Mouse (Mus musculus): Measurements from ENCODE around the gene Zfhx3. TPM values are rescaled to one million over a fixed set of nuclear protein-coding genes. Genes with fewer than 3 reads are reported as not detected.

The Zfhx3 gene
- total RNA-seq, 2 experiments from 2014 or later: 3.4 to 4.3 TPM

DNA sequence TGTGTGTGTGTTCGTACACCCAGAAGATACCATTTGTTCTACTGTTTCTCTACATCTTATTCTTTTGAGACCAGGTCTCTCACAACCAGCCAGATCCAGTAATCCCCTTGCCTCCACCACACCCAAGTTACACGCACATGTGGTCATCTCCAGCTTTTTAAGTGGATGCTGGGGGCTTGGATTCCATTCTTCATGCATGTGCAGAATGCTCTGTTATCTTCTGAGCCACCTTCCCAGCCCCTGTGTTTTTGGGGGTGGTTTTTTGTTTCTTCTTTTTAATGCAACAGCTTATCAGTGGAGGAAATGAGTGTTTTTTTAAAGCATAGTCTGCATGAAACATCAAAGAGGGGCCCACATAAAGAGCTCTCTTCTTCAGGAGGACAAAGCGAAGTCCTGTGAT is 639.8 kb downstream of the Zfhx3 start:
- DNase-seq (ENCODE audit: extremely low spot score in 1 of 2, low spot score in 1 of 2): no peak

DNA sequence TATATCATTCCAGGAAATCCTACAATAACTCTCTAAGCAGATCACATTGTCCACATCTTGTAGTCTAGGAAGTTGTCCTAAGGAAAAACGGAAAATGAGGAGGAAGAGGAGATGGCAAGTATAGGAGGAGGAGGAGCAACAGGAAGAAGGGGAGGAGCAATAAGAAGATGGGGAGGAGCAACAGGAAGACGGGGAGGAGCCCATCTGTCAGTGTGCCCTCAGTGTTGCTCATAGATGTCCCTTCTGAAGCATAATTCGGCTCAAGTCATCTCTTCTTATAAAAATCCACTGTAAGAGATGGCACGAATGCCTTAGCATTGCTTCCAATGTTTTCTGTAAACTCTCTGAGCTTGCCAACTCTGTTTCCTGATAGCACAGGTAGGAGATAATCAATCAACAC is 640.8 kb downstream of the Zfhx3 start:
- no peak for DNase-seq (ENCODE audit: extremely low spot score in 1 of 2, low spot score in 1 of 2)

DNA sequence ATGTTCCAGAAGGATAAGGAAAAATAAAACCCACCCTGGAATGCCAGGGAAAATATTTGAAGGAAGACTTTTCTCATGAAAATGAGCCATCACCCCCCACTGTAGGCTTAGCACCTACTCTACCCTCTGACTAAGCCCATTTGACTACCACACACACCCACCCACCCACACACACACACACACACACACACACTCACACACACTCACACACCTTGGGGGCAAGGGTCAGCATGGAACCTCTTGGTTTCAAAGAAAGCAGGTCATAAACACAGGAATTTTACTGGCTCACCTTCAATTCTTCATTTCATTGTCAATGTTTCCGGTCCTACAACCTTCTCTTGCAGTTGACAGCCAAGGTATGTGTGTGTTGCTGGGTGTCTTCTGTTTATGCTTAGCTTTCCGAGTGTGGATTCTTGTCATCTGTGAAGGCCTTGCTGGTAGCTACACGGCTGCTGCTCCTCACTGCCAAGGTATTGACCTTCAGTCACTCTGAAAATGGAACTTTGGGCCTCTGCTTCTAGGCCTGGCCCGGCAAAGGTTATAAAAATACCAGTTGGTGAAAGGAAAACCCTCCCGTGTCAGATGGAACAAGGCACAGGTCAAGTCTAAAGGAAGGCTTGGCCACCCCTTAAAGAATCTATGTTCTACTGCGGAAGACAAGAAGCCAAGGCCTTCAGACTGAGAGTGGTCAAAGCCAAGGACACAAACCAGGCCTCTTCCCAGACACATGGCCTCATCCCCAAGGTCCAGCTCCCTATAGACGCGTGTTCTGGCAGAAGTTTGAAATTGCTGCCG is 641.6 kb downstream of the Zfhx3 start:
- DNase-seq (ENCODE audit: extremely low spot score in 1 of 2, low spot score in 1 of 2): no peak

DNA sequence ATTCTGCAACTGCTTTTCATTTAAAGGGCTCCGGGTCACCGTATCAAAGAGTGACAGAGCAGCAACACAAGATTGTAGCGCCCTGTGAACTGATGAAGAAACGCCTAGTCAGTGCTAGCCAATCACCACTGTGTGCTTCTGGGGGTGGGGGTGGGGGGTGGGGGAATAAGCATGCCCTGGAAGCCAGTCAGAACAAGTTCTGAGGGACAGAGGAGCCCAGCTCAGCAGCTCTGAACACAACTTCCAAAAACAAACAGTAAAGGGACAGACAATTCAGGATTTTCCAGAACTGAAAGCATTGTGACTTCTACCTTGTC is 642.2 kb downstream of the Zfhx3 start:
- DNase-seq (ENCODE audit: extremely low spot score in 1 of 2, low spot score in 1 of 2): no peak

DNA sequence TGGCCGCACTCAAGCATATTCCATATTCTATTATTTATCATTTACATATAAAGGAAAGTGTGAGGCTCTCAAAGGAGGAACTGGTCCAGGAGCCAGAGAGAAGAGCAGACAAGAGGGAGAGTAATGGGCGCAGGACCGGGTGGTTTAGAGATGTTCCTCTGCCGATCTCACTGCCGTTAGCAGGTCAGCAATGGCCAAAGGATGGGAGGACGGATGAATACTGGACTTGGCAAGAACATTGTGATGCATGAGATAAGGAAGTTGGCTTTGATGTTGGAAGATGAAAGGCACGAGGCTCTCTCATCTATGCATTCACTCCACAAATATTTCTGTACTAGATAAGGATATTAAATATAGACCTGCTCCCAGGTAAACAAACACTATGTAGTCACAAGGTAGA is 648.6 kb downstream of the Zfhx3 start:
- no peak for DNase-seq (ENCODE audit: extremely low spot score in 1 of 2, low spot score in 1 of 2)

DNA sequence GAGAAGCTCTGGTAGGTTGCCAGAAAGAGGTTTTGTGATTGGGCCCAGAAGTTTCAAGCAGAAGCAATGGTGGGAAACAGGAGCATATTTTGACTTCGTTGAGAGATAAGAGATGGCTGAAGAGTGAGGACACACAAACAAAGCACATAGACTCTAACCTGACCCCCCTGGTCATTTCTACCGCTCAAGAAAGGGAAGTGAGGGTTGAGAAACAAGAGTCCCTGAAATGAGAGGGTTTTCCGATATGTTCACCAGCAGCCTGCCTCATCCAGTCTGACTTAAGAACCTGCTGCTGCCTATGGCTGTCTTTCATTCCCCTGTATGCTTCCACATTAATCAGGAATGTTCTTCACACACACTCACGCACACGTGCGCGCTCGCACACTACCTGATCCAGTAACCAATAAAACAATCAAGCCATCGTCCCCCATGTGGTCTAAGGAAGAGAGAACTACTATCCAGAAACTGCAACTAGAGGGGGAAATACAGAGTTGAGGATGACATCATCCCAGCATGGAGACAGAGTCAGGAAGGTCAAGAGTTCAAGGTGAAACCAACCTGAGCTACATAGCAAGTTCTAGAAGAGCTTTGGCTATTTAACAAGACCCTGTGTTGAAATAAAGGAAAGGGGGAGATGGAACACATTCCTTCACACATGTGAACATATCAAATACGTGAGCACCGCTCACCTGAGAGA is 649.7 kb downstream of the Zfhx3 start:
- no peak for DNase-seq (ENCODE audit: extremely low spot score in 1 of 2, low spot score in 1 of 2)

DNA sequence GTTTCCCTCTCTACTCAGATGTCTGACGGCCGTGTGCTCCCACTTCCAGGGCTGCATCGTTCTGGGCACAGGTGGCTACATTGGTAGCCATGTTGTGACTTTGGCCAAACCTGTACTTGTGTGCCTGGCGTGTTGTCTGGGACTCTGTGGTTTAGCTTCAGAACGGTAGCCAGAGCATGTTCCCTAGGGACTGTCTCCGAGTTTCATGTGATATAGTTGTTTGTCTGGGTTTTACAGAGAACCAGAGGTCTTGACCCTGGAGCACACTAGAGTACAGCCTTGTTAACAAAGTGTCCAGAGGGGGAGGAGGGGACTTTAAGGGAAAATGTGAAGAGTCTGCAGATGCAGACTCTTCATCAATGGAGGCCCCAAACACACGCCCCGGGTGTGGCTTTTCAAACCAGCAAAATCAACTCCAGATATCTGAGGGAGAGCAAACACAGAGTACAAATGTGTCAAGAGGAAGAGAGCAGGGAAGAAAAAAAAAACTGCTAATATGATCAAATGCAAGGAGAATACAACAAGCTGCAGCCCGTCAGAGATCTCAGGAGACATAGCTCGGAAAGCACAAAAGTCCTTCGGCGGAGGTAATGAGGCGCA is 650.6 kb downstream of the Zfhx3 start:
- DNase-seq (ENCODE audit: extremely low spot score in 1 of 2, low spot score in 1 of 2): no peak

DNA sequence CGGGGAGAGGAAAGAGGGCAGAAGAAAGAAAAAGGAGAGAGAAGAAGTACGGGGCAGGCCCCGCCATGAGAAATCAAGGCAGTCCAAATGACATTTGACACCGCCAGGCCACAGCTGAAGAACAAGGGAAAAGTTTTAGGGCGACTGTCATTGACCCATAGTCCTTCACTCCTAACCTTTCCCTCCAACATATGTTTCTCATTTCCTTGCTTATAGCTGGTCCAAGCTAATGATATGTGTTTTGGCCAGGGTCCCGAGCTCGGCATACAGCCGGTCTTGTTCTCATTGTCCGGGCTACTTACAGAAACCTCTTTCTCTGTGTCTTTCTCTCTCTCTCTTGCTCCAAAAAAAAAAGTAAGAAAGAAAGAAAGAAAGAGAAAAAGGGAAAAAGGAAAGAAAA is 651.4 kb downstream of the Zfhx3 start:
- no peak for DNase-seq (ENCODE audit: extremely low spot score in 1 of 2, low spot score in 1 of 2)

DNA sequence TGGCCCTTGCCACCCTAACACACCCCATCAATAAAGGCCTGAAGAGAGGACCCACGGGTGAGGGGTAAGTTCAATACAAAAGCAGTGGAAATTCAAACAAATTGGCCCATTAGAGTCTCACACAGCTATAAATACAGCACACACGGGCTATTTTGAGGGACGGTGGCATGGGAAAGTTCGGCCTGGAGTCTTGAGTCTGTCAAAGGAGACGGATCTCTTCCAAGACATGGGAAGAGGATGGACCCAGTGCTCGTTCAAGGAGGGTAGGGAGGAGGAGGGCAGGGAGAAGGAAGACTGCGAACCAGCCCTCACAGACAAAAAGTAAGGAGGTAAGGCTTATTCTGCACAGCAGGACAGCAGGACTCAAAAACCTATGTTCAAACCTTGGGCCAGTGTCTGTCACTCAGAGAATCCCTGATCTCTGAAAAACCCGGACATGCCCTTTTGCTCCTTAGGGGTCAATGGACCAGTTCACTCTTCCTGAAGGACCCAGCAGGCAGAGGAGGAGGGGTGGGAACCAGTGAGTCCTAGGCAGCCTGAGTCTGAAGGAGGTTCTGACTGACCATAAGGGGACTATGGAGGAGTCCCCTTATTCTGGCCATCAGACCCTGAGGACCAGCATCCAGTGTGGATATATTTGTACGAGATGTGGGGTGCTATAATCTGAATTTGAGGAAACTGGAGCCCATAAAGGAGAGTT is 652.1 kb downstream of the Zfhx3 start:
- DNase-seq (ENCODE audit: extremely low spot score in 1 of 2, low spot score in 1 of 2): no peak

DNA sequence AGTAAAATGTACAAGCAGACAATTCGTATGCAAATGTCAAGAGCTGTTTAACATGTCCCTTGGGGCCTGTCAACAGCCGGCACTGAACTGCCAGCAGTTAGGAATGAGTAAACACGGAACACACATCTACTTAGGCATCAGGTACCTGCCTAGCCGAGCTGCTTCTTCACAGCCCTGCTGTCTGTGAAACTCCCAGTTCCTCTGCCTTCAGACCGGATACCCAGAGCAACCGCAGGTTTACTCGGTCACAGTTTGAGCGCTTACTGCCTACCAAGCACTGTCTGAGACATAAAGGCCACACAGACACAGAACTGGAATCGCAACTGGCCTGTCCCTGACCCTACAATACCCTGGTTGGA is 652.6 kb downstream of the Zfhx3 start:
- no peak for DNase-seq (ENCODE audit: extremely low spot score in 1 of 2, low spot score in 1 of 2)

DNA sequence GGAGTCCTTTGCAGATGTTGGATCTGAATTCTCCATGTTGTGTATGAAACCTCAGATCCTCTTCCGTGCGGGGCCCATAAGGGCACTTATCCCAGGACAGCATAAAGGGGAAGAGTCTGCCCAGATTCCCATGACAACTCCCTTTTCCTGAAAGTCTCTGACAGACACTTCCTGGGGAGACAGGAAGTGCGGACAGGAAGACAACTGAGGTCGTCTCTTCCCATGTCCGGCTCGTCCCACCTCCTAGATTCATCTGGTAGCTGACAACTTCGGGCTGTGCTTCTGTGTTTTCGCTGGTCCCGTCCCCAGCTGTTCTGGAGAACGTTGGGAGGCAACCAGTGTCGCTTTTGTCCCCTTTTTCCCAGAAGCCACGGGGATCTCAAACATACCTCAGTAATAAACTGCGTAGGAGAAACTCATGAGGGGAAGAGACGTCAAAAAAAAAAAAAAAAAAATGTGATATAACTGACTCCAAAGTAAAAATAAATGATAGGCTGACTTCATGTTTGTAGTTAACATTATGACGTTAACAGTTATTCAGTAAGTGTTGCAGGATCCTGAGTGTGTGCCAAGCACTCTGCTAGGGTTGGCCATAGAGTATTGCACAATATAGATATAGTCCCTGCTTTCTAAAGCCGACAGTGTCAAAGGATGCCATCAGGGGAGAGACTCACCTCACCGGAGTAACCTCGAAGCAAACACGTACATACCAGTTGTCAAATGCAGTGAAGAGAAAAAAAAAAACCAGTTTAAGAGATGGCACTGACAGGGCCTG is 653.5 kb downstream of the Zfhx3 start:
- DNase-seq (ENCODE audit: extremely low spot score in 1 of 2, low spot score in 1 of 2): no peak

DNA sequence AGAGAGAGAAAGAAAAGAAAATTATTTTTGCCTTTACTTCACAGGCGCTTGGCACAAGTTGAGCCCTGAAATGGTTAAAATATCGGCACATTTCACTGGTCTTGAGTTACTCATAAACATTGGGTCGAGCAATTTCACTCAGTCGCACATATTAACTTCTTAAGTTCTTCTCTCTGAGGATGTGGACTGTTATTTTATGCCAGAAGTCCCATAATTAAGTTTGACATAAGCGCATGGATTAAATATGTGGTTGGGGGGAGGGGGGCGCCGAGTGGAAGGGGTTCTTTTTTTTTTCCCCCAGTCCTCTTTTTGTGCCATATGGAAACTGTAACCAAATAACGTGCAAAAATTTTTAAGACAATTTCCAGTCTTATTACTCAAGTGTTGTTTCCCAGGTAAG is 656.6 kb downstream of the Zfhx3 start:
- DNase-seq (ENCODE audit: extremely low spot score in 1 of 2, low spot score in 1 of 2): no peak

DNA sequence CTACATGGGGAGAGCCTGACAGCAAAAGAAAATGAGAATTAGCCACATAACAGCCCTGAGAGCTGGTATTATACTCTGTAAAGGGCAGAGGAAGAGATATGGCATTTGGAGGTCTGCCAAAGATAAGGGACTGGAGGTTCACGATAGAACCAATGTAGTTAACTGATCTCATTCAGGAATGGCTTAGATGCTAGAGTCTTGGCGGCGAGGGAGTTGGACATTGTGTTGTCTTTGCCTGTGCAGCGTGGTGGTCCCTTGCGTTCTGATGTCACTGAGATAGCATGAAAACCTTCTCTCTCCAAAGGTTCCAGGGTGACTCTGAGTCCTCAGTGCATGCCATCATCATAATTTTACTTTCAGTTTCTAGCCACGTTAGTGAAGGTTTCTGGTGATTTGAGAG is 657.1 kb downstream of the Zfhx3 start:
- DNase-seq (ENCODE audit: extremely low spot score in 1 of 2, low spot score in 1 of 2): no peak

DNA sequence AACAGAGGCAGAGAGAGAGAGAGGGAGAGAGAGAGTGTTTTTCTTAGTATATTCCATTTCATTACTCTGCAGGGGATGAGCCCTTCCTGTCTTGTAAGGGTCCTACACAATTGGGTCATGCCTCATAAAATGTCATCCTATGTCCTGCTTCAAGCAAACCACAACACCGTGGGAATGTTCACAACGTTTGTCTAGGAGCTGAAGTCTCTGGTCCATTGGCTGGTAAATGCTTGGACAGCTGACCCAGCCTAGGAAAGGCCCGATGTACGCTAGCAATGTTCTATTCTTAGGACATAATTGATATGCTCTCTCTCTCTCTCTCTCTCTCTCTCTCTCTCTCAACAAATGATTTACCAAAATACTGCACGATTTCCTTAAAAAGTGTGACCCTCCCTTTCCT is 666.2 kb downstream of the Zfhx3 start:
- no peak for DNase-seq (ENCODE audit: extremely low spot score in 1 of 2, low spot score in 1 of 2)

DNA sequence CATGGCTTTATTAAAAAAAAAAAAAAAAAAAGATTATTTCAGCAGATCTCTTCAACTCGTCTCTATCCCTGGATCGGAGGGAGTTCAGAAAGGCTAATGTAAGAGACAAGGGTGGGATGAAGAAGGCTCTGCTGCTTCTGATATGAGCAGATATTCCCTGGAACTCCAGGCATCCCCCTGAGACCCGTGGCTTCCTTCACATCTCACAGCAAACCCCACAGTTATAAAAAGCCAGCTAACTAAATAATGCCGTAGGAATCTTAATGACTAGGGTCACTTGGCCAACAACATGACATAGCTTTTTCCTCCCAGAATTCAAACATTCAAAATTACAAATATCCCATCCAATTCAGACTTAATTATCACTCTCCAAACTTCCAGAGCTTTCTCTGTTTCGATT is 666.7 kb downstream of the Zfhx3 start:
- no peak for DNase-seq (ENCODE audit: extremely low spot score in 1 of 2, low spot score in 1 of 2)

DNA sequence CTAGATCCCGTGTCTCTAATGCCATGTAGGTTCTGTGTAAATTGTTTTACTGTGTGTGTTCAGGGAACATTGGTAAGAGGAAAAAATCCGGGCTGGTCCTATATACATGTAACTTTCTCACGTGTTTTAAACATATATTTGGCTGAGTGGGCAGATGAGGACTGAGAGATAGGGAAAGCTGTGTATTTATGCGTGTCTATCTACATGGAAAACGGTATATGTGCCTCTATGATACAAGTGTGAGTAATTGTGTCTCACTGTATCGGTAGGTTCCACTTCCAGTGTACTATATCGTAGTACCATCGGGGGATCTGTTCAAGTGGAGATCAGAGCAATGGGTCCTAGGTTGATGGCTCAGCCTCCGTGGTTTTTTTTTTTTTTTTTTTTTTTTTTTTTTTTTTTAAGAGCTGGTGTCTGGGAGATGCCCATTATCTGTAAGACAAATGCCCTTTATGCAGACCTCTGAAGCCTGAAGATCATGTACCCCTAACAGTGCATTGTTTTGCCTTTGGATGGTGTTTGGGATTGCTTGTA is 668.8 kb downstream of the Zfhx3 start:
- DNase-seq (ENCODE audit: extremely low spot score in 1 of 2, low spot score in 1 of 2): no peak

DNA sequence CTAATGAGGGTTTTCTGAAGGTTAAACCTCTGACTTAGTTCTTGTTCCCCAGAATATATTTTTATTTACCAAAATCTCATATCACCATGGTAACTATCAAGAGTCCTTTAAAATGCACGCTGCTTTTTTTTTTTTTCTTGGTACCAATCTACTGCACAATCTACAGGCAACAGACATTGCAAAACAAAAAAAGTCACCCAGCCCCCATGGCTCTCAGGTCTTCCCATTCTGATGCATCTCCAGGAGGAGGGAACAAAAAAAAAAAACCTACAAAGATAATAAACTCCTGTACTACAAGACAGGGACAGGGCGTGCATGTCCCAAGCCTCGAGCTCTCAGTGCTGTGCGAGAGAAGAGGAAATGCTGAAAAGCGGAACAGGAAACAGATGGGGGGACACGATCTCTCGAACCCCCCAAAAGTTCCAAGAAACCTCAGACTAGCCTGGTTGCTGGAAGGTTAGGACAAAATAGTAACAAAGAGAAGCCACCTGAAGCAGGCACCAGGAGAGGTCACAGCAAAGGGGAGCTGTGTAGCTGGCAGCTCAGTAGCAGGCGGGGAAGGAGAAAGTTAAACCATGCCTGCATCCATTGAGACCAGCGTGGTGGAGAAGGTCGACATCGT is 669.5 kb downstream of the Zfhx3 start:
- no peak for DNase-seq (ENCODE audit: extremely low spot score in 1 of 2, low spot score in 1 of 2)

DNA sequence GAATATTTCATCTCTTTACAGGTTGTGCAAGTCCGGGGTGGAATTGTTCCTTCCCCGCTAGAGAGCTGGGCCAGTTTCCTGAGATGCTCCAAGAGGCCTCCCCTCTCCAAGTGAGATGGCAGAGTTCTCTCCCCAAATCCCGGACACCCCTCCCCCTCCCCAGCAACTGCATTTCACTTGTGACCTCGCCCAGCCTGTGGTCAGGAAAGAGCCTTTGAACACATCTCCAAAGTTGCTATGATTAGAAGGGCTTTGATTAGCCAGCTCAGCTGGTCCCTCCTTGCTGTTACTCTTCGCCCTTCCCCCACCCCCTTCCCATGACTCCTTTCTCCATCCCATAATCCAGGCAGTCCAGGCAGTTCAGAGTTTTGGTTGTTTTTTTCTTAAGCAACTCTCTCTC is 670.4 kb downstream of the Zfhx3 start:
- DNase-seq (ENCODE audit: extremely low spot score in 1 of 2, low spot score in 1 of 2): no peak

DNA sequence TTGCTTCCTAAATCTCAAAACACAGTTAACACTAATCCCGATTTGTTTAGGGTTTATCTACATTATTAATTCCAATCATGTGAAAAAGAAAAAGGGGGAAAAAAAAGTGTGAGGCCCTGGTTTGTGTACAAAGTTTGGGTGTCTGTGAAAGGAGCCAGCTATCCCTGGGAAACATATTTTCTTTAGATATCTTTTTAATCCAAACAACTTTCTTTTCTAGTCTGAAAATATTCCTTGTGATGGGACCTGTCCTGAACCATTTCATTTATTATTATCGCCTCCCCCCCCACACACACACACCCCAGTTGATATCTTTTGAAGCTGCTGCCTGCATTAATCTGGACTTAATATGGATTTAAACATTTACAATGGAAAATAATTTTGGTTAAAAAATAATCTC is 670.8 kb downstream of the Zfhx3 start:
- DNase-seq (ENCODE audit: extremely low spot score in 1 of 2, low spot score in 1 of 2): no peak

DNA sequence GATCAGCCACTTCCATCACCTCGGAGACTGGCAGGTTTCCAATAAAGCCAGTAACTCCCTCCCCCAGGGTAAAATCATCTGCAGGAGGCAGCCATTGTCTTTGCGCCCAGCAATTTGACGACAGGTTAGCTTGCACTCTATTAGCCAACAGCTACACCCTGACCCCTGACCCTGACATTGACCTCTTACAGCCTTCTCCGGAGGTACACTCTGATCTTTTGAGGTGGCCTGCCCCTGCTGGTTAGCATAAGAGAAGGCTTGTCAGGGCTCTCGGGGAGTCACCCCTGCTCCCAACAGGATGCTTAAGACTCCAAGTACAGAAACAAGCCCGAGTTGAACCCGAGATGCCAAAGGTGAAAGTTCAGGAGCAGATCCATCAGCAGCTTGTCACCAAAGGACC is 678.9 kb downstream of the Zfhx3 start:
- no peak for DNase-seq (ENCODE audit: extremely low spot score in 1 of 2, low spot score in 1 of 2)

All from layer of hippocampus, postnatal 25 days (tissue).